Mouse (Mus musculus): ENCODE measurements around the gene Trim9.
A peak's percentile ranks its signal among the peaks of the same experiment; 100 is the strongest.

The Trim9 gene

DNA sequence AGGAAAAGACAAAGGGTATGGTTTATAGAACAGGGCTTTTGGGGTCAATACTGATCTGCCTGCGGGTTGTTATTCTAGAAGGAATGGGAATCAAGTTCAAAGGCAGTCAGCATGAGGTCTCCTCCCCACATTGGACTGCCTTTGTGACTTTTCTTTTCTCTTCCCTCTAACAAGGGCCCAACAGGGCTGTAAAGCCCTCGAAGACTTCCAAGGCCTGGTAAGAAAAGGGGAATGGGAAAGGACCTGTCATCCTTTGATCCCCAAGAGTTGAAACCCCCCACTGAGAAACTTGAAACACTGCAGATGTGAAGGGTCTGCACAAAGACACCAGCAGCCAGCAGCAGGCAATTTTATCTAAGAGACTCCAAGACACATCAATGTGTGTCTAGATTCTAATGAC is 21.0 kb downstream of the Trim9 start:
- DNase-seq (ENCODE audit: low read depth in 2 of 2, low spot score in 2 of 2), result no peak

DNA sequence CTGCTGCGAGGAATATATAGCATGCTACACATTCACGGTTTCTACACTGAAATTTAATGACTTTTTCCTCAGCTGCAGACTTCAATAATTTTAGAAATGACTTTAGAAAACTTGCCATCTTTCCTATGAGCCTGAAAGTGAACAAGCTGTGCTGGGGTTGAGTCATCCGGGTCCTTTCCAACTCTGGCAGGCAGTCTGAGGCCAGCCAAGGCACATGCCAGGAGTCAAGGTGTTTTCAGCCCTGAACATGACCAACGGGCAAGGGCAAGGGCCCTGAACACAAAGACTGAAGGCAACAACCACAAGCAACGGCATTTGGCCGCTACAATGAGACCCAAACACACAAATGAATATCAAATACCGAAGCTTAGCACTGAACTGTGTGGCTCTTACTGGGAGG is 21.6 kb downstream of the Trim9 start:
- no peak for DNase-seq (ENCODE audit: low read depth in 2 of 2, low spot score in 2 of 2)

DNA sequence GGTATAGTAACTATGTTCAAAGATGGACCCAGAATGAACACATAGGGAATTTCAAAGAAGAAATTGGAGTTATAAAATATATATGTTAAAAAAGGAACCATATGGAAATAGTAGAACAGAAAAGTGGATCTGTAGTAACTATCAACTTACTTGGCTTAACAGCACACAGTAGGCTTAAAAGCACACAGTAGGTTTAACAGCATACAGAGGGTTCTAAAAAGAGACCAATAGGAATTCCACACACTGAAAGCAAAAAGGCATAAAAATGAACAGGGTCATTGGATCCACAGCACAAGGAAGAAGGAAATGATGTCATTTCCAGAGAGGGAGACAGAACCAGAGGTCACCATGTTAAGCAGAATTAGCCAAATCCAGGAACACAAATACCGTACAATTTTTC is 24.6 kb downstream of the Trim9 start:
- no peak for DNase-seq (ENCODE audit: low read depth in 2 of 2, low spot score in 2 of 2)

DNA sequence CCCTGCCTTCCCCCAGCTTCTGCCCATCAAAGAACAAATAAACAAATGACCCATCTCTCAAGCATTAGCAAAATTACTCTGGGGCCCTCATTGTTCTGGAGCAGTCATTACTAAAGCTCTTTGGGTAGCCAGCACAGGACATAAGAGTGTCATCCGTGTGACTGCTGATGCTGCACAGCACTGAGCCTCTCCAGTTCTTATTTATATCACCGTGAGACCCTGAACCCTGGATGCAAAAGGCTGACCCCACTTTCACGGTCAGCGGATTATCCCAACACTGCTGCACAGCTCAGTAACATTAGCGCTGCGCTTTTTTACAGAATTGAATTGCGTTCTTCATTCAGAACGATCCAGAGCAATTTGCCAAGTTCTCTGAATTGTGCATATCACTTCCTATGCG is 31.3 kb downstream of the Trim9 start:
- no peak for DNase-seq (ENCODE audit: low read depth in 2 of 2, low spot score in 2 of 2)

DNA sequence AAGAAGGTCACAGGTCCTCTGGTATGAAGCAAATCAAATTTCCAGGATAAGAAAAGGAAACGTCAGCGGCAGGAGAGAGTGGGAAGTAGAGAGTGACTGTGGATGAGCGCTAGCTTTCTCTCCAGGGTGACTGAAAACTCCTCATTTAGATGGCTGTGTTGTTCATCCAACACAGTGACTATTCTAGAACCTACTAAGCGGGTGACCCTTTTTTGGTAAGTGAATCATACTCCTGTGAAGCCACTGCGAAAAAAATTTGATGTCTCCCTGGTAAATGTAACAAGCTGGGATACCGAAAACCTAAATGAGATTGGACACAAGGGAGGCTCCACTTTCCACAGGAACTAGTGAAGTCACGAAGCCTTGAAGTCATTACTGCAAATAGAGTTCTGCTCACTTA is 39.5 kb downstream of the Trim9 start:
- DNase-seq (ENCODE audit: low read depth in 2 of 2, low spot score in 2 of 2), result no peak

DNA sequence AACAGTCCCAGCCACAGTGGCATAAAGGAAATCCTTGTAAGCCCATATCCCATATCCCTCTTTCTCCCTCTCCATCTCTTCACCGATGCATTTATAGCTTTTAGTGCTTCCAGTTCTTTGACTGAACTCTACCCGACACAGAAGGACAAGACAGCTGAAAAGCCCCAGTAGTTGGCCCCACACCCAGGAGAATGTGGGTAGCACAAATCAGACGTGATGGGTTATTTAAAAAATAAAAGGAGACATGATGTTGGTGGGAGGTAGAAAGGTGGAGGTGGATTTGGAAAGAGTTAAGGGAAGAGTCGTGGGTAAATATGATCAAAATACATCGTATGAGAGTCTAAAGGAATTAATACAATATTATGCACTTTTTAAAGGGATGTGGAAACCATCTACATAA is 40.4 kb downstream of the Trim9 start:
- DNase-seq (ENCODE audit: low read depth in 2 of 2, low spot score in 2 of 2), result no peak

DNA sequence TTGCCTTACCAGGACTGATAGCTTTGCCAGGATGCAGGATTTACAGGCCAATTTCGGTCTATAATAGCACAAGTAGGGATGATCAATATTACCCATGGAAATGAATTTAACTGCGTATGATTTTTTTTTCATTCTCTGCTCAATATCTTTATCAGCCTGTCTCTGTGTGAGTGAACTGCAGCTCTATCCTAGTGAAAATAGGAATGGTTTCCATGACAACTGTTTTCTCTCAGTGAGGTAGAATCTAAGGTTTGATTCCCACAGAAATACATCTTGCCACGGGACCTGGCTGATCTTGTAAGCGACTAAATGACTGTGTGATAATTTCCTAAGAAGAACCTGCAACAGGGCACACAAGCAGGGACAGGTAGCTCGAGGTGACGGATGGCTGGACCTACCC is 43.4 kb downstream of the Trim9 start:
- DNase-seq (ENCODE audit: low read depth in 2 of 2, low spot score in 2 of 2), result no peak

DNA sequence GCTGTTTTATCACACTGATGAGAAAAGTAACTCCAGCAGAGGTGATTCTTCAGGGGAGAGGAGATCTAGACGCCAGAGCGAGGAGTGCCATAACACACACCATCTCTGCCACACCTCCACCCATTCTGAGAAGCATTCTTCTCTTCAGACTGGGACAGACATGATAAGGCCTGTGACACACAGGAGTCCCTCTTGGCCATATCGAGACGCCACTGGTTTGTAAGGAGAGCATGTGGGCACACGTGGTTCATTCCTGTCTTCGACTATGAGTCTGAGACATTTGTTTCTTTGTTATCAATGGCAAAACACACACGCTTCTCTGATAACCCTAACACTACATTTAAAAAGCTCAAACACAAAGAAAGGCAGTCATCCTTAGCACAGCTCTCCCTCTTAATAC is 43.9 kb downstream of the Trim9 start:
- DNase-seq (ENCODE audit: low read depth in 2 of 2, low spot score in 2 of 2), result no peak

DNA sequence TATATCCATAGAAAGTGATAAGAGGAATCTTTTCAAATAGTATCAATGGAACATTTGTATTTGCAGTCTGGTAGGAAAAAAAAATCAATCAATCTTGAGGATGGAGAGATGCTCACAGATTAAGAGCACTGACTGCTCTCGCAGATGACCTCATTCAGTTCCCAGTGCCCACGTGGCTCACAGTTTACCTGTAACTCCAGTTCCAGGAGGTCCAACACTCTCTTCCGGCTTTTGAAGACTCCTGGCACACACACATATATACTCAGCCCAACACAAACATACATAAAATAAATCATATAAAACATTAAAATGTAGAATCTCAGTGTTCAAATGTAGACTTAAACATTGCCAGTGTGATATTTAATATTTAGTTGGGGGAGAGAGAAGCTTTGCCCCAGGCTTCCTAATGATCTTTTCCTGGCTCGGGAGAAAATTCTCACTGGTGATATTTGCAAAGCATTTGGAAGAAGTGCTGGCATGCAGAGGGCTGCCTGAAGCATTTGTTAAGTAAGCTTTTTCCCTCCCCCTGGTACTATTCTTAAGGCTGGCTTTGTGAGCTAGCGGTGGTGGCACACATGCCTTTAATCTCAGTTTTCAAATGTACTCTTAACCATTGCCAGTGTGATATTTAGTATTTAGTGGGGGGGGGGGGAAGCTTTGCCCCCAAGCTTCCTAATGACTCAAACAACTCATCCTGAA is 45.2 kb downstream of the Trim9 start:
- no peak for DNase-seq (ENCODE audit: low read depth in 2 of 2, low spot score in 2 of 2)

DNA sequence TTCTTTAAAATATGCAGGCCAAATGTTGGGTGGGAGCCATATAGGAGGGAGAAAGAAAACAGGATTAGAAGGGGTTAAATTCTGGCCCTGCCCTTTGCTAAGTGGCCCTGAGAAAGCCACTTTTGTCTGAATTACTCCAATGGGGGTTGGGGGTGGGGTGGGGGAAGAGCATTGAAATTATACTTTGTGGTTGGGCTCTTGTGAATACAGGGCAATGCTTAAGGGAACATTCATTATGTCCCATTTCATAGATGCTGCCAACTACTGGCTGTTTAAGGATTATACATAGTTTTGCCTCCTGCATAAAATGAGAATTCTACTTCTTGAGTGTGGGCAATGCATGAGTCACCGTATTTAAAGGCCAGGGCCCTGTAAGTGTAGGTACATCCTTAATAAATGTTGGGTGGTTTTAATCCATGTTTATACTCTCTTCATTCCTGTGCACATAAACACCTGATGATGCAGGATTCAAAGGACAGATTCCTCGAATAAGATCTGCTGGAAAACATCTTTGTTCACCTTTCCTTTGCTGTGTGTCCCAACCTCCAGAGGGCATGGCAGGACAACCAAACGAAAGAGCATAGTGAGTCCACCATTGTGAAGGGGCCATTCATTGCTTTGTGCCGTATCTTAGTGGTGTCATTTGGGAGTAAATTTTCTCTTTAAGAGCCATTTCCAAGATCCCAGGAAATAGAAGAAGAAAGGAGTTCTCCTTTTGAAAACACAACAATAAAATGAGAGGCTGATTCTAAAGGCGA is 53.3 kb downstream of the Trim9 start:
- DNase-seq (ENCODE audit: low read depth in 2 of 2, low spot score in 2 of 2), result no peak

DNA sequence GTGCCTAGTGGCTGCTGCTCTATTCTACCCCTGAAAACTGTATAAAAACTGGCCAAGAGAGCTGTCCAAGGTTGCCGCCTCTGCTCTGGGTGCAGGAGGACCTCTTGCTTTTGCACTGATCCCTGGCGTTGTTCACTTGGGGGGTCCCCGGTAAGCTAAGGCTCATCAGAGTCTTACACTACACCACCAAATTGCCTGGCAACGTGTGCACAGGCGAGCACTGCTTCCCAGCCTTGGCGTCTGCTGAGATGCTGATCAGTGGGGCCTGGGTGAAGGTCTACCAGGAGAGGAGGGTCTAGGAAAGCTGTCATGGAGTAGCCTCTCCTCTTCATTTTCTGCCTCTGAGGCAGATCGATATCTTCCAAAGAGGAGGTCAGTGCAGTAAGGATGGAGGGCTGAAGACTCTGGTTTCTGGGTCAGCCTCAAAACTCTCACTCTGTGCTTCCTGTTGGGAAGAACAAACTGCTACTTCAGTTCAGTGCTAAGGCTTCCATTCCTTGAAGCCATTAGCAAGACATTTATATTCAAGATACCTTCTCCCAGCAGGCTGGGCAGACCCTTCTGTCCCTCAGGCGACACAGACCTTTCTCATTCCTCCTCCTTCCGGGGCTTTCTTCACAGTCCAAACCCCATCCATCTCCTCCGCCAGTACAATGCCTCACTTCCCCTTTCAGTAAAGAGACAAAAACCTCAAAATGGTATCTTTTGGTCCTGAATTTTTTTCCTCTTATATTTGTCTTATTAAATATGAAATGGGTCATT is 54.1 kb downstream of the Trim9 start:
- DNase-seq (ENCODE audit: low read depth in 2 of 2, low spot score in 2 of 2), result no peak

DNA sequence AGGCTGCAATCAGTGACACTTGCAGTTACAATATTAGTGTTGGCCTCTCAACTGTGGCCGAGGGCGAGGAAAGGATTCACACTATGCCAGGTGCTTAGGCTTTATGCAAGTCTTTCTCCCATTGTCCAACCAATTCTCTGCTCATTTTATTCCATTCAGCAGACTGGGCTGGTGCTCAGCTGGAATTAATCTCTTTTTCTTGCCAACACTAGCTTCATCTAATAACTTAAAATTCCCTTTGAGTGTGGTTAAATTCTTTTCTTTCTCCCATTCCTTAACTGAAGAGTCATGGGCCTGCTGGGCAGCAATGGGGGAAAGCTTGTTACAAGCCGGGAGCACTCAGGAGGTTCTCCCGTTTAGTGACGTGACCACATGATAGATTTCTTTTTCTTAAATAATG is 61.9 kb downstream of the Trim9 start:
- no peak for DNase-seq (ENCODE audit: low read depth in 2 of 2, low spot score in 2 of 2)

DNA sequence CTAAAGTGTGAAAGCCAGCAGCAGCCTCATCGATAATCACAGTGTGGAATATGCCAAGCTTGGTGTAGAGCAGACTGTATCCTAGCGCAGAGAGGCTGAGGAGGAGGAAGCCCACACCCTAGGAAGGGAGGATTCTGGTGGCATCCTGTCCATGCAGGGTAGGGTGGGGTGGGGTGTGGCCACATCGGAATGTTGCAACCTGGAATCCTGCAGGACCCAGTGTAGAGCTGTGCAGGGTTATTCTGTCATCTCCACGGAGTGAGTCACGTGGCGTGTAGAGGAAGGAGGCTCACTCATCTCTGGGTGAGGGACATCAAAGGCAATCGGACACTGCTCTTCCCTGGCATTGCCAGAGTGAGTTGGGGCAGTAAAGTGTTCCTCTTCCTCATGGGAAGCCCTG is 62.4 kb downstream of the Trim9 start:
- DNase-seq (ENCODE audit: low read depth in 2 of 2, low spot score in 2 of 2), result no peak

DNA sequence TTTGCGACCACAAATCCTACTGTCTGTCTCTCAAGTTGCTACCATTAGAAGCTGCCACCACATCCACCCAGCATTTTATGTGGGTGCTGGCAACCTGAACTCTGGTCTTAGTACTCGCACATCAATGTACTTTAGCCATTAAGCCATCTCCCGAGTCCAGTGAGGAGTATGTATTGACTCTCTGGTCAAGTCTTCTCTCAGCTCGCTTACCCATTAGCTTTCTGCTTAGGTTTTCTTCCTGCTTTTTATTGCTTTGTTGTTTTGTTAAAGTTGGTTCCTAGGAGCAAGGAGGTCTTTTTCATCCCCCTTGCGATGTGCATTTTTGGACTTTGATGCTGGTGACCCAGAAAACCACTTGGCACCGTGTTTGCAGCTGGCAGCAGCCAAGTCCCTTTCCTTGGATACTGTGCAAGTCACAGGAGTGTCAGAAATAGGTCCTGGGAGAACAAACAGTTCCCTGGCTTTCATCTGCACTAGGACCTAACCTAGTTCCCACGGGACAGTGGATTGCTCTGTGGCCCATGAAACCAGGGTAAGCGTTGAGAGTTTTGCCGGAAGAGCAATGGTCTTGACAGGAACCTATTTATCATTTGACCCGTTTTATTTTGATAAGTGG is 64.2 kb downstream of the Trim9 start:
- DNase-seq (ENCODE audit: low read depth in 2 of 2, low spot score in 2 of 2), result no peak

DNA sequence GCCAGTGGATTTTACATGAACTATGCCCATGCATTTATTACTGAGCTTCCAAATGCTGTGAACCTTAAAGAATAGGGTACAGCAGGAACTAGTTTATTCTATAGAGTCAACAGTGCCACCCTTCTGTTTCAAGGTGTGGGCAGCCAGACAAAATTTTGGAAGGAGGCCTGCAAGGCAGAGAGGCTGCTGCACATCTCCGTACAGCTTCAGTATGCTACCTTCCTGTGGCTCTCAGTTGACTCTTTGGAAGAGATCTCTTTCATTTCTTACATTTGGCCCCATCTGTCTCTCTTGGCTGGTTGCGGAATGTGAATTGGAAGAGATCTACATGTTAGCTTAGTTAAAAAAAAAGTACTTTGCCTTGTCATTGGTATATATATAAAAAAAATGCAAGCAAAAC is 66.5 kb downstream of the Trim9 start:
- no peak for DNase-seq (ENCODE audit: low read depth in 2 of 2, low spot score in 2 of 2)

DNA sequence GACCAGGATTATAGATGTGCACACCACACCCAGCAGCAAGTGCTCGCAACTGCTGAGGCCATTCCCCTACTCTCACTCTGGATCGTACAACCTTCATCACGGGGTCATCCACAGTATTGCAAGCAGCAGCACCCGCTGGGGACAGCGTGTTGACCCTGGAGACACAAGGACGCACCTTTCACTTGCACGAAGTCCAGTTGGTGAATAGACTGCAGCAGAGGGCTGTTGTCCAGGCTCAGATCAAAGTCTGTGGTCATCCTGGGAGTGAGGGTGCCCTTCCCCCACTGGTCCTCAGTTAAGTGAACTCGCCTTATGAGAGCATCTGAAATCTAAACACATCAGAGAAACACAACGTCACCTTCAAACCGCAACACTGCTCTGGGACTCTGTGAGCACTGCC is 67.0 kb downstream of the Trim9 start:
- peak; percentile 2 to 12 for DNase-seq (ENCODE audit: low read depth in 2 of 2, low spot score in 2 of 2)

DNA sequence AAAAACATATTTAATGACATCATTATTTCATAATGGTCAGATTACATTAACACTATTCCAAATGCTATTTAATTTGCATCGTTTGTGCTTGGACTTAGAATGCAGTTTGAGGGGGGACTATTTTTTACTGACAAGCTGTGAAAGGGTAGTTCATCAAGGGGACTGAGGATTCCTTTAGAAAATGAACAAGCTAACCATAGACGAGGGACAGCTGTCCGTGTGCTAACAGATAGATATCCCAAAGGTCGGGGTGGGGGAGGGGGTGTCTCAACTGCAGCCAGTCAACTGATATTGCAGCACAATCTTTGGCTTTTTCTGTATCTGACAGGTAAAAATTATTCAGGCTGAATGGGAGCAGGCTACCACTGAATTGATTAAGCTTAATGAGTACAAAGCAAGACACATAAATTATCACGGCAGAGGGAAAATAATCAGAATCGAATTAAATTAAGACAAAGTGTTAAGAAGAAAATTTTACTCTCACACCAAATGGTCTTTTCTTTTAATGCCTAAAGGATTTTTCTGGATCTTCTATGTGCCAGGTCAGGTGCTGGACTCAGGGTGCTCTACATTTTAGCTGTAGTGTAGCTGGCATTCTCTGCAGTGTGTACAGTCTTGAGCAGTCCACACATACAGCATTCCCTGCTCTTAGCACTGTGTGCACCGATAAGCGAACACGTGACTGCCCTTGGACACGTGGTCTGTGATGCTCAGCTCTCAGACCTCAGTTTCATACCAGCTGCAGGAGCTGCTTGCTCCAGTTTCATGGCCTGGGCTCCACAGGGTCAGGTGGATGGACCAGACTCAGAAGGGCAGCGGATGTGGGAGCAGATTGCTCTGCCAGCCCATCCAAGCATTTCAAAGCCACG is 70.1 kb downstream of the Trim9 start:
- no peak for DNase-seq (ENCODE audit: low read depth in 2 of 2, low spot score in 2 of 2)

DNA sequence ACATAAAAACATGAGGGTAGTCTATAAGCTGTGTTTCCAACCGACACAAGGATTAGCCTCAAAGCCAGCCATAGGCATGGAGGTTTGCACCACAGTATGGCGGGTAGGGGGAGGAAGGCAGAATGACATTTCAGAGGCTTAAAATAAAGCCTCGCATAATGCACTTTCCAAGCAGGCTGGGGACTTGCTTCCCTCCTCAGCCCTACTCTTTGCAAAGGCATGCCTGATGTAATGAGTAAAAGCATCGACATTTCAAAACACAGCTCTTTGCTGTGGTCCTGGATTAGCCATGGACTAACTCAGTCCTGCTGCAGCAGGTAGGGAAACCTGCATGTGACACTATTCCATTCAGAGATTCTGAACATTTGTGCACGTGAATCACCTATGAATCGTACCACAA is 77.7 kb downstream of the Trim9 start:
- DNase-seq (ENCODE audit: low read depth in 2 of 2, low spot score in 2 of 2), result no peak

DNA sequence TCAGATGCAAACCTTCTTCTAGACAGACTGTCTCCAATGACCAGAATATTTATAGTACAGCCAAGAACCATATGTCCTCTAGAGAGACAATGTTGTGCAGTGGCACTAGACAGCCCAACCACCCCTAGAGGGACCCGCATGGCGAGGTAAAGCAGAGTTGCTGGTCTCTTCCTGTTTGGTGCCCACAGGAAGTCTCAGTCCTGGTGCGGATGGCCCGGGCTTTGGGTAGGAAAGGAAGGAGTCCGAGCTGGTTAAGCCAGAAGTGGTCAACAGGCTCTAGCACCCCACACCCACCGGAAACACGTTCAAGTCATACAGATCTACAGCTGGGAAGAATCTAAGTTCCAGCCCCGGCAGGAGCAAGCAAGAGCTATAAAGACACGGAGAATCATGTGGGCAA is 80.1 kb downstream of the Trim9 start:
- no peak for DNase-seq (ENCODE audit: low read depth in 2 of 2, low spot score in 2 of 2)

DNA sequence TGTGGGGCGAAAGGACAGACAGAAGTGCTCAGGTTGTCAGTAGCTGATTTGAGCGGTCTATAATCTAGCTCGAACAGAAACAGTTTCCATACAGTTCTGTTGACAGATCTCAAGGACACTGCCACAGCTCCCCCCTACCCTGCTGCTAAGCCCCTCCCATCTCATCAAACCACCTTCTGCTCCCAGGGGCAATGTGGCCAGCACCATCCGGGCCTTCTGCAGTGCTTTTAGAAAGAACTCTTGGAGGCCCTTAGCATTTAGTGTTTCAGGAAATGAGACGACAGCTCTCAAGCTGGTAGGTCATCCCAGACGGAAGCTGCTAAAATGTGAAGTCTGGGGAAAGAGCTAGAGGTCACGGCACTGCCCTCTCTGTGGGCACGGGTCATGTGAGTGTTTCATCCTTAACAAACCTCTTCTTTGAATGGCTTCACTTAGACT is 80.9 kb downstream of the Trim9 start:
- DNase-seq (ENCODE audit: low read depth in 2 of 2, low spot score in 2 of 2), result no peak

DNA sequence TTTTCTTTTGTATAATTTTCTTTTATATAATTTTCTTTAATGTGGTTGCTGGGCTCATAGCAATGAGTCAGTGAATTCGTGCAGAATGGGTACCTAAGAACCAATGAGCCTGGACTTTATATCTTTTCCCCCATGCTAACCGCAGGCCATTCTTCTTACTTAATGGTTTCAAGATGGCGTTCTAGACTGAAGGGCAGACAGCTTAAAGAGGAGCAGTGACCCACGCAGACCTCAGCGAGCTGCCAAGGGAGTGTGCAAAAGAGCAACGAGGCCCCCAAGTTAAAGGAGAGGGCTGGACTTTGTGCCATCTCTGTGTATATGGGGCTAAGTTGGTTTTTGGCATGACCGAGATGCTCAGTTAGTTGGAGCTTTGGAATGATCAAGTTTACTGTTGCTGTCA is 83.7 kb downstream of the Trim9 start:
- no peak for DNase-seq (ENCODE audit: low read depth in 2 of 2, low spot score in 2 of 2)
